Mouse (Mus musculus) lung, adult 2 months (tissue): Measurements from ENCODE around the gene Wdr86. TPM values are rescaled to one million over a fixed set of nuclear protein-coding genes. Genes with fewer than 3 reads are reported as not detected.
A peak's percentile ranks its signal among the peaks of the same experiment; 100 is the strongest.

ENCODE experiments used
- DNase-seq: peaks from one replicate; pipeline ENCODE4 v3.0.0; 2022
- H3K4me1 ChIP-seq: fragments of 200-500 bp; 2 replicates; pipeline ENCODE4 v1.6.1; 2011; ENCODE audit warnings: low read length; ENCODE audit not compliant: control insufficient read depth, insufficient read depth
- H3K4me3 ChIP-seq: fragments of 200-500 bp; replicated peaks from 2 replicates; pipeline ENCODE3; 2011; ENCODE audit warnings: low read depth, mild to moderate bottlenecking, control low read depth, low read length; ENCODE audit errors: extremely low read depth
- CTCF ChIP-seq: fragments of 200-500 bp; IDR thresholded peaks from 2 replicates; pipeline ENCODE4 v1.5.1; 2011; ENCODE audit warnings: mild to moderate bottlenecking, low read length, control low read depth; ENCODE audit not compliant: insufficient read depth
- POLR2A ChIP-seq: fragments of 200-500 bp; IDR thresholded peaks from 2 replicates; pipeline ENCODE4 v1.6.1; 2011; ENCODE audit warnings: low read depth, mild to moderate bottlenecking, control low read depth, low read length, borderline replicate concordance; ENCODE audit errors: extremely low read depth
- WGBS: fragments of 180-500 bp; shearing (Covaris S2); methylation state at CpG from one replicate; pipeline ENCODE4 v1.1.7; 2018; 5-methylcytosine and 5-hydroxymethylcytosine counted together
- polyA plus RNA-seq: library from polyadenylated mRNA; depleted of rRNA; stranded (reverse); fragments of >200 nt; gene quantifications from 2 replicates; pipeline ENCODE4 v1.2.3, GENCODE M21; 2012

The Wdr86 gene
- polyA plus RNA-seq, 1 experiment, result 2.6 TPM

DNA sequence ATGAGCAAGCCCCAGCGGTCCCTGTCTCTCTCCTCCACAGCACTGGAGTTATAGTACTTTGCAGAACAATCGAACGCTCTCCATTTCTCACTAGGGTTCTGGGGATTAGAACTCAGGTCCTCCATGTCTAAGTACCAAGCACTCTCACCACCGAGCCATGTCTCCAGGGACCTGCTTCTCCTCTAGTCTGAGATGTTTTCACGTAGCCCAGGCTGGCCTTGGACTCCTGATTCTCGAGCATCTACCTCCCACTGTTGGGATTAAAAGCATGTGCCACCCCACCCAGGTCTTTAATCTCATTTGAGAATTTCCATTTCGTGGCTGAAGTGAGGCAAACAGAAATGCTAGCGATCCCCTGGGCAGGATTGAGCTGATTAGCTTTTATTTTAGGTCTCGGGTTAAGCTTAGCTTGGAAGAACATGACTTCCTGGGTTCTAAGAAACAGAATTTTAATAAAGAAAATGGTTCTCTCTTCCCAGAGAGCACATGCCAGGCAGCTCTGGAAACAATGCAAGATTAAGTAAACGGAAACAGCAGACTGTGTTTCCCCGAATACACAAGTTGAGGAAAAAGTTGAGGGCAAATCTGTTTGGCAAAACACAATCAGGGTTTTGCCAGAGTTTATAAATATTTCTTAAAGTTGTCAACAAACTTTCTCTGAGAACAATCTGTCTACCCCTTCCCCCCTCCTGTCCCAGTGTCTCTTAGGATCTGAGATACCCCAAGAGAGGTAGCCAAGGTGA lies 6.8 kb downstream of the Wdr86 start:
- WGBS, result 58% methylated on average over 11 of the region's 11 CpGs
- Histone ChIP-seq H3K4me3 (no peak overlapping the region), H3K4me1 (0 out of 2 replicates have a peak, but pooled peaks cover 3% of the 10 kb centered on the region)
- no peak for TF ChIP-seq CTCF
- no peak for TF ChIP-seq POLR2A
- no peak for DNase-seq

DNA sequence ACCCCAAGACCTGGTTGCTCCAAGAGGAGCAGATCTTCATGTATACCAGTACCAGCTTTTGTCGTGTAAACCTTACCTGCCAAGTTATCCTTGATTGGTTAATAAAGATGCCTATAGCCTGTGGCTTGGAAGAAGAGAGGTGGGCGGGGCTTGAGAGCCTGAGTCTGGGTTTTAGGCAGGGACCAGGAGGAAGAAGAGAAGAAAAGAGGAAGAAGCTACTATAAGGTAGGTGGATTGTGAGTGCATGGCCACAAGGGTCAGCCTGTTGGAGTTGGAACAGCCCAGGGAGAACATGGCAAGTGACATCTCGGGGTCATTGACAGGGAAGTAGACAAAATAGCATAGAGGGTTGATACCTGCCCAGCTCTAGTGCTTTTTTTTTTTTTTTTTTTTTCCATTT lies 10.7 kb downstream of the Wdr86 start:
- WGBS, result 85% methylated on average over 3 of the region's 3 CpGs
- no peak for DNase-seq
- TF ChIP-seq CTCF (no peak), POLR2A (no peak)
- H3K4me3 ChIP-seq, result no peak overlapping the region
- H3K4me1 ChIP-seq, result 0 out of 2 replicates have a peak, but pooled peaks cover 3% of the 10 kb centered on the region

- DNase-seq, result no peak
- 93% methylated on average over 6 of the region's 6 CpGs for WGBS
- no peak for TF ChIP-seq POLR2A
- TF ChIP-seq CTCF, result no peak
- Histone ChIP-seq H3K4me1 (no peaks in the 10 kb centered on the region), H3K4me3 (no peak overlapping the region)
Measured at GRCm38 (mm10) chr5:24718076-24718475, 12.5 kb downstream of the Wdr86 start.

GRCm38 (mm10) chr5:24713987-24714386 lies 16.5 kb downstream of the Wdr86 start:
- H3K4me3 ChIP-seq, result no peak overlapping the region
- no peaks in the 10 kb centered on the region; the same call in 1 of the 2 replicates for H3K4me1 ChIP-seq
- TF ChIP-seq POLR2A (no peak), CTCF (no peak)
- 75% methylated on average over 6 of the region's 6 CpGs for WGBS
- no peak for DNase-seq

GRCm38 (mm10) chr5:24713199-24713598 lies 17.3 kb downstream of the Wdr86 start:
- Histone ChIP-seq H3K4me1 (no peaks in the 10 kb centered on the region; the same call in 1 of the 2 replicates), H3K4me3 (no peak overlapping the region)
- DNase-seq, result no peak
- TF ChIP-seq CTCF, result no peak
- no peak for TF ChIP-seq POLR2A
- WGBS, result 56% methylated on average over 2 of the region's 2 CpGs

DNA sequence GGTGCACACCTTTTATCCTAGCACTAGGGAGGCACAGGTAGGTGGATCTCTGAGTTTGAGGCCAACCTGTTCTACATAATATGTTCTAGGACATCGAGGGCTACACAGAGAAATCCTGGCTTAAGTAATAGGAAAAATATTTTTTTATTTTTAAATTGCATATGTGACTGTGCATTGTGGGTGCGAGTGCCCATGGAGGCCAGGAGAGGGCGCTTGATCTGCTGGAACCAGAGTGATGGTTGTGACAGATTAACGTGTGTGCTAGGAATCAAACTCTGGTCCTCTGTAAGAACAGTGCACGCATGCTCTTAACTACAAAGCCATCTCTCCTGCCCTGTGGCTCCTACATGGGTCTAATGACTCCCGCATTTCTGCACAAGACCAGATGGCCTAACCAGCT lies 18.9 kb downstream of the Wdr86 start:
- no peaks in the 10 kb centered on the region; the same call in 1 of the 2 replicates for H3K4me1 ChIP-seq
- TF ChIP-seq POLR2A (no peak), CTCF (0 out of 2 replicates have a peak, but pooled peaks have one; percentile 22)
- H3K4me3 ChIP-seq, result no peak overlapping the region
- no peak for DNase-seq
- WGBS, result 95% methylated on average over 6 of the region's 6 CpGs

GRCm38 (mm10) chr5:24709962-24710361 lies 20.6 kb downstream of the Wdr86 start:
- H3K4me1 ChIP-seq, result no peaks in the 10 kb centered on the region; the same call in 1 of the 2 replicates
- no peak overlapping the region for H3K4me3 ChIP-seq
- no peak for TF ChIP-seq POLR2A
- no peak for TF ChIP-seq CTCF
- WGBS, result 61% methylated on average over 2 of the region's 2 CpGs
- no peak for DNase-seq

- Histone ChIP-seq H3K4me3 (no peak overlapping the region), H3K4me1 (no peaks in the 10 kb centered on the region; the same call in 1 of the 2 replicates)
- no peak for DNase-seq
- 81% methylated on average over 8 of the region's 8 CpGs for whole genome bisulfite sequencing
- TF ChIP-seq POLR2A (no peak), CTCF (no peak)
Measured at GRCm38 (mm10) chr5:24704615-24705014, 25.9 kb downstream of the Wdr86 start.

DNA sequence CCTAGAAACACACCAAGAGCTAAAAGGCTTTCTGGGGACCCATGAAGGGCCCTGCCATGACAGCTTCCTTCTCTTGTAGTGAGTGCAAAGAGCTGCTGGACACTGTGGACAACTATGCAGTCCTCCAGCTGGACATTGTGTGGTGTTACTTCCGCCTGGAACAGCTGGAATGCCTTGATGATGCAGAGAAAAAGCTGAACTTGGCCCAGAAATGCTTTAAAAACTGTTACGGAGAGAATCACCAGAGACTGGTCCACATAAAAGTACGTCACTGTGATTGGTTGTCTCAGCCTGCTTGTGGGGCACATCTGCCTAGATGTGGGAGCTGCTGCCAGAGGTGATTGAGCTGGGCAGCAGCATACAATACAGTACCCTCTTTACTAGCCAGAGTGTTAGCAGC lies 29.3 kb downstream of the Wdr86 start:
- no peak for DNase-seq
- H3K4me1 ChIP-seq, result no peaks in the 10 kb centered on the region
- 75% methylated on average over 3 of the region's 3 CpGs for WGBS
- H3K4me3 ChIP-seq, result no peak overlapping the region
- no peak for TF ChIP-seq CTCF
- no peak for TF ChIP-seq POLR2A

- TF ChIP-seq POLR2A (no peak), CTCF (no peak)
- 59% methylated on average over 3 of the region's 3 CpGs for WGBS
- no peak for DNase-seq
- Histone ChIP-seq H3K4me3 (no peak overlapping the region), H3K4me1 (no peaks in the 10 kb centered on the region)
Measured at GRCm38 (mm10) chr5:24696704-24697103, 33.8 kb downstream of the Wdr86 start.
